Mouse (Mus musculus) embryonic facial prominence, embryonic 14.5 days (tissue): ENCODE results near the gene Olfr697. TPM values are rescaled to one million over a fixed set of nuclear protein-coding genes. Genes with fewer than 3 reads are reported as not detected.
"Not testable (repeated sequence)": the region's sequence is repeated elsewhere in the genome, so short reads cannot be mapped to it uniquely, and the experiment has no call there.

ENCODE experiments used
- ATAC-seq: fragments of 200-750 bp; cut with Nextera tagmentation; 2 replicates; pipeline ENCODE4 v1.8.0; 2017; ENCODE audit warnings: low read depth, moderate number of reproducible peaks, moderate TSS enrichment
- DNase-seq: peaks from one replicate; pipeline ENCODE4 v3.0.0-alpha.2; 2015; ENCODE audit warnings: low spot score
- H3K27ac ChIP-seq: fragments of 300-500 bp; sonication (generic); replicated peaks from 2 replicates; pipeline ENCODE4 v1.5.1; 2014; ENCODE audit warnings: low read depth, mild to moderate bottlenecking, low read length, moderate library complexity
- H3K27me3 ChIP-seq: fragments of 300-500 bp; sonication (generic); replicated peaks from 2 replicates; pipeline ENCODE4 v1.6.1; 2014; ENCODE audit warnings: low read length; ENCODE audit not compliant: control insufficient read depth, insufficient read depth
- H3K36me3 ChIP-seq: fragments of 300-500 bp; sonication (generic); 2 replicates; pipeline ENCODE4 v1.6.1; 2014; ENCODE audit warnings: low read length, mixed read lengths; ENCODE audit not compliant: control insufficient read depth, insufficient read depth
- H3K4me1 ChIP-seq: fragments of 300-500 bp; sonication (generic); 2 replicates; pipeline ENCODE4 v1.6.1; 2014; ENCODE audit warnings: antibody characterized with exemption, low read length; ENCODE audit not compliant: control insufficient read depth, insufficient read depth
- H3K4me2 ChIP-seq: fragments of 300-500 bp; sonication (generic); 2 replicates; pipeline ENCODE4 v1.6.1; 2014; ENCODE audit warnings: low read depth, mild to moderate bottlenecking, low read length, moderate library complexity, mixed read lengths
- H3K4me3 ChIP-seq: fragments of 300-500 bp; sonication (generic); 2 replicates; pipeline ENCODE4 v1.5.1; 2014; ENCODE audit warnings: low read depth, mild to moderate bottlenecking, low read length
- H3K9ac ChIP-seq: fragments of 300-500 bp; sonication (generic); 2 replicates; pipeline ENCODE4 v1.6.1; 2014; ENCODE audit warnings: low read depth, mild to moderate bottlenecking, low read length, moderate library complexity, mixed read lengths
- H3K9me3 ChIP-seq: fragments of 300-500 bp; sonication (generic); 2 replicates; pipeline ENCODE4 v1.6.1; 2016; ENCODE audit warnings: low read length; ENCODE audit not compliant: control insufficient read depth
- WGBS: fragments of 180-500 bp; shearing (Covaris S2); extraction: QIAGEN DNeasy Blood & Tissue Kit; methylation state at CpG from one replicate; pipeline ENCODE4 v1.1.7; 2014; 5-methylcytosine and 5-hydroxymethylcytosine counted together
- polyA plus RNA-seq: library from polyadenylated mRNA; unstranded; fragments of >200 nt; fragmentation: Nextera tagmentation; extraction: Ambion mirVana; gene quantifications from 2 replicates; pipeline ENCODE4 v1.2.1, GENCODE M21; 2014

Gene Olfr697
- polyA plus RNA-seq, 1 experiment from 2014 or later, result not detected

- H3K27ac ChIP-seq, result no peak within 1 kb of the TSS
- H3K27me3 ChIP-seq, result no peaks in the 10 kb centered on the region
- no peaks in the 10 kb centered on the region for H3K9me3 ChIP-seq
- no peak within 1 kb of the TSS for H3K4me2 ChIP-seq
- H3K9ac ChIP-seq, result no peak within 1 kb of the TSS
- DNase-seq, result no peak
- H3K36me3 ChIP-seq, result no peaks in the 10 kb centered on the region
- H3K4me3 ChIP-seq, result no peak within 1 kb of the TSS
- ATAC-seq, result no peak
- no peaks in the 10 kb centered on the region for H3K4me1 ChIP-seq
These were observed 25.9 kb downstream of the Olfr697 start, which contains the start of gene Olfr695 for GRCm38 (mm10) chr7:106716296-106716695. Olfr695 (minus strand) TSS chr7:106716396.

DNA sequence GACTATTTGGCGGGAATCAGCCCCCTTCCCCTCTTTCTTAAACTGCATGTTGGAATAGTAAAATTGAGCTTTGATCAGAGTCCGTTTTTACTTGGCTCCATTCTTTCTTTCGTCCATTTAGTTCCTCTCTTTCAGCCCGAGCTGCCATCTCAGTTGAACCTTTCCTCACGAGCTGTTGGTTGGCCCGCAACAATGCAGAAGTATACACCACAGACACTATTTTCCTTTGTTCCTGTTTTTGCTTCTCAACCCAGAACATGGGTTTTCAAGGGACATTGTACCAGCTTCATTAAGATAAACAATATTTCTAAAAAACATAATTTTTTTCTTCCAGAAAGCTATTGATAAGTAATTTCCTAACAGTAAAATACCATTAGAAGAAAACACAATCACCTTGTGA is 30.8 kb downstream of the Olfr697 start:
- Histone ChIP-seq H3K4me2 (no peak overlapping the region), H3K9ac (no peak overlapping the region), H3K4me3 (no peak overlapping the region), H3K36me3 (no peaks in the 10 kb centered on the region), H3K4me1 (no peaks in the 10 kb centered on the region), H3K9me3 (no peaks in the 10 kb centered on the region), H3K27ac (no peak overlapping the region), H3K27me3 (no peaks in the 10 kb centered on the region)
- DNase-seq (no peak), ATAC-seq (no peak)
- WGBS, result 85% methylated on average over 6 of the region's 6 CpGs

GRCm38 (mm10) chr7:106707705-106708104 is 34.5 kb downstream of the Olfr697 start:
- ATAC-seq, H3K9me3 ChIP-seq, H3K4me1 ChIP-seq, H3K4me2 ChIP-seq, H3K9ac ChIP-seq, H3K4me3 ChIP-seq, H3K36me3 ChIP-seq, H3K27ac ChIP-seq, H3K27me3 ChIP-seq, DNase-seq: not testable (repeated sequence)
- WGBS, result 95% methylated on average over 8 of the region's 10 CpGs

- H3K27ac ChIP-seq, result no peak overlapping the region
- H3K9me3 ChIP-seq, result peaks cover 14% of the 10 kb centered on the region
- no peaks in the 10 kb centered on the region for H3K4me1 ChIP-seq
- no peak for DNase-seq
- no peak overlapping the region for H3K4me3 ChIP-seq
- H3K27me3 ChIP-seq, result no peaks in the 10 kb centered on the region
- WGBS, result 60% methylated on average over 1 of the region's 1 CpGs
- no peak for ATAC-seq
- no peaks in the 10 kb centered on the region for H3K36me3 ChIP-seq
- no peak overlapping the region for H3K4me2 ChIP-seq
- H3K9ac ChIP-seq, result no peak overlapping the region
These were observed 45.4 kb downstream of the Olfr697 start for GRCm38 (mm10) chr7:106696891-106697290.

DNA sequence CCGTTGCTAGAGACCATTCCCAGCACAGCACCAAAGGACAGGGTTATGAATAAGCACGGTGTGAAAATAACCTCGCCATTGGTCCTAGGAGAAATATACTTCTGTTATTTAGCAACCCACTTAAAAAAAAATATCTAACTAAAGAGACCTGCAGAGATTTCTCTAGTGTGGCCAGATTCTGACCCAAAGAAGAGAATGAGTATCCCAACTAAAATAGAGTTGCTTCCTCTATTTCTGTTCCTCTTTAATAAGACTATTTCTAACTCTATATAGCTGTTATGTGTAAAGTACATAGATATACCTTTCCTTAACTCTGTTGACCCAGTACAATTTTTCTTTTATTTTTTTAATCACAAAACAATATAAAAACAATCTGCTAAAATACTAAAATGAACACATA is 49.3 kb downstream of the Olfr697 start:
- ATAC-seq, result no peak
- H3K27ac ChIP-seq, result no peak overlapping the region
- 75% methylated on average over 3 of the region's 3 CpGs for WGBS

DNA sequence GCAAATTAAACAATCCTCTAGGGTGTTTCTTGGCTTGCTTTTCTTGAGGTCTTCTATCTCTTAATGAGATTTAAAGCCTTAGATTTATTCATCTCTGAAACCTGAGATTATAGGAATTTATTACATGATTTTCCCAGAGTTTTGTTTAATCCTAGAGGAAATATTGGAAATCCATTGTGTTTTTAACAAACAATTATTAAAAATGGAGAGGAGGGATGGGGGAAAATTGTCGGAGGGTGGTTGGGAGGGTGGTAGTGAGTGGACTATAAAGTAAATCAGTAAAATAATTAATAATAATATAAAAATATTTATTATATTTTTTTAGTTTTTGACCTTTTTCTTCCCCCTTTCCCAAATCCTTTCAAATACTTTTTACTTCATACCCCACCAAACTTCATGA is 50.5 kb downstream of the Olfr697 start, which contains the start of gene Olfr694:
TSS of gene Olfr694 (minus strand) at position 101 of the 400 bp plus-strand sequence.
- ATAC-seq (no peak), DNase-seq (peak; percentile 5)
- Histone ChIP-seq H3K4me3 (no peak within 1 kb of the TSS), H3K27me3 (no peaks in the 10 kb centered on the region), H3K36me3 (no peaks in the 10 kb centered on the region), H3K4me1 (no peaks in the 10 kb centered on the region), H3K4me2 (no peak within 1 kb of the TSS), H3K9ac (no peak within 1 kb of the TSS), H3K27ac (no peak within 1 kb of the TSS), H3K9me3 (no peaks in the 10 kb centered on the region)
- WGBS, result 94% methylated on average over 1 of the region's 1 CpGs

More for the DNA sequence above, 49.3 kb downstream of the Olfr697 start:
- Histone ChIP-seq H3K36me3 (no peaks in the 10 kb centered on the region), H3K4me2 (no peak overlapping the region), H3K4me3 (no peak overlapping the region), H3K4me1 (no peaks in the 10 kb centered on the region), H3K9ac (no peak overlapping the region), H3K27me3 (no peaks in the 10 kb centered on the region), H3K9me3 (no peaks in the 10 kb centered on the region)
- no peak for DNase-seq

Other genes starting within 250 kb of the Olfr697 start
- not detected in 2 replicates for gene Olfr693, start 61.9 kb downstream of the Olfr697 start, polyA plus RNA-seq
- not detected in 2 replicates for gene Olfr694, start 50.6 kb downstream of the Olfr697 start, polyA plus RNA-seq
- not detected in 2 replicates for gene Olfr695, start 26.0 kb downstream of the Olfr697 start, polyA plus RNA-seq
- not detected in 2 replicates for gene Olfr698, start 13.0 kb upstream of the Olfr697 start, polyA plus RNA-seq
- not detected in 2 replicates for gene Olfr699, start 50.8 kb upstream of the Olfr697 start, polyA plus RNA-seq
- gene Olfr700, start 66.4 kb upstream of the Olfr697 start, polyA plus RNA-seq, result not detected in 2 replicates
- gene Olfr701, start 71.7 kb upstream of the Olfr697 start, polyA plus RNA-seq, result 0.08 TPM in 1 of 2 replicates, not detected in the other
- gene Olfr702, start 91.5 kb upstream of the Olfr697 start, polyA plus RNA-seq, result not detected in 2 replicates
- not detected in 2 replicates for gene Olfr703, start 100.9 kb upstream of the Olfr697 start, polyA plus RNA-seq
- not detected in 2 replicates for gene Olfr704, start 120.7 kb upstream of the Olfr697 start, polyA plus RNA-seq
- 0.22 TPM in 1 of 2 replicates, not detected in the other for gene Olfr705, start 134.4 kb upstream of the Olfr697 start, polyA plus RNA-seq
- gene Olfr706, start 145.7 kb upstream of the Olfr697 start, polyA plus RNA-seq, result not detected in 2 replicates
- gene Olfr707, start 158.8 kb upstream of the Olfr697 start, polyA plus RNA-seq, result 0.10 TPM in 1 of 2 replicates, not detected in the other
- gene Olfr1532-ps1, start 165.6 kb upstream of the Olfr697 start, polyA plus RNA-seq, result not detected in 2 replicates
- gene Olfr709-ps1, start 189.8 kb upstream of the Olfr697 start, polyA plus RNA-seq, result not detected in 2 replicates
- not detected in 2 replicates for gene Olfr710, start 205.9 kb upstream of the Olfr697 start, polyA plus RNA-seq
- 0.04 TPM in 1 of 2 replicates, not detected in the other for gene Olfr6, start 221.5 kb upstream of the Olfr697 start, polyA plus RNA-seq
- gene Olfr711, start 233.0 kb upstream of the Olfr697 start, polyA plus RNA-seq, result not detected in 2 replicates